Mouse (Mus musculus) embryo, embryonic 10.5 days (tissue): ENCODE measurements around the gene Olfr844.

Source experiments
- DNase-seq: peaks from one replicate; pipeline ENCODE4 v3.0.0-alpha.2; 2015; ENCODE audit warnings: low spot score

Olfr844 gene

DNA sequence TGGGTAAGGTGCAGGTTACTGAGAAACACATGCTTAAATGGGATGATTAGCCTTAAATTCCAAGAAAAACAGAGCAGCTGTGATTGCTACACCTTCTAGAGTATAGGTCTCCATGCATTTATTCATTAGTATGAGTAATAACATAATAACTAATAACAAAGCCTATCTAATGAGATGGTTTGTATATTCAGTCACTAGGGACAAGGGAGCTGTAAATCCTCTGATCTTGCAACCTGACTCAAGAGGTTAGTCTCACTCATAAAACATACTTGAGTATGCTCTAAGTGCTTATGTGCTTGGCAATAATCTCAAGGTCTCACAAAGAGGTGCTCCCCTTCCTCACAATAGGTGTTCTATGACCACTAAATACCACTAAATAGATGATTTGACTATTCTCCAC lies at the start of gene Olfr844:
Gene Olfr844, plus strand, starts transcription at position 301 of the 400 bp plus-strand sequence.
- DNase-seq = no peak

DNA sequence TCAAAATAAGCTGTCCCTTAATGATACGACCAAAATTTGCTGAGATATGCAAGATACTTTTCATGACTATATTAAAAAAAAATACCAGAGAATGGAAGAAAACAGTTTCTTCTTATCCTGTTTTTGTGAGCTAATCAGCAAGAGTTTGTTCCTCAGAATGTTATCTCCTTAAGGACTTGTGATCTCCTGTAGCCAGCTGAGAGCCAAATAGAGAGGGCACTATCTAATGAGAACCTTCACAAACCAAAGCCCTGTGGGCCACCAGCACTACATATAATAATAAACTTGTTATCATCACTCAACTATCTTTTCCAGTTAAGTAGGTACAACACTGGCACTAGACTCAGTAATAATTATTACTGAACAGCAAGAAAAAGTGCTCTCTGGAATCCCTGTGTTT lies 20.0 kb downstream of the Olfr844 start, which contains the start of gene Olfr845:
Gene Olfr845, plus strand, starts transcription at position 301 of the 400 bp plus-strand sequence.
- DNase-seq = no peak

DNA sequence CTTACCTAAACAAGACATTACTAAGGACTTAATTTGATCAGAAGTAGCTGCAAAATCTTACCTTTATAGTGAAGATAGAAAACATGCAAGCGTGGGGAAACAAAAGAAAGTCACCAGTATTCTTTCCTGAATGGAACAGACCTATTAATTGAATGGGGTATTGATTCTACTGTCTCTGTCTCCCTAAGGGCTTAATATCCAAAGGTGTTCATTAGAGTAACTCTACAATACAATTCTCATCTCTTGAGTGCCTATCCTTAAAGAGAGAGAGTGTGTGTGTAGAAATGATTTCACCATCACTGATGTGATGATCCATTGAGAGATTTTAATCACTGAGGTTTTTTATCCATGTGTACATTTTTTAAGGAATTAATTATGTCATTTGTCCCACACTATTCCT lies 47.8 kb downstream of the Olfr844 start, which contains the start of gene Olfr846:
Gene Olfr846, minus strand, starts transcription at position 101 of the 400 bp plus-strand sequence.
- no peak for DNase-seq
